ENCODE assay signal across 30 mouse cellular contexts in the genomic region with DNA sequence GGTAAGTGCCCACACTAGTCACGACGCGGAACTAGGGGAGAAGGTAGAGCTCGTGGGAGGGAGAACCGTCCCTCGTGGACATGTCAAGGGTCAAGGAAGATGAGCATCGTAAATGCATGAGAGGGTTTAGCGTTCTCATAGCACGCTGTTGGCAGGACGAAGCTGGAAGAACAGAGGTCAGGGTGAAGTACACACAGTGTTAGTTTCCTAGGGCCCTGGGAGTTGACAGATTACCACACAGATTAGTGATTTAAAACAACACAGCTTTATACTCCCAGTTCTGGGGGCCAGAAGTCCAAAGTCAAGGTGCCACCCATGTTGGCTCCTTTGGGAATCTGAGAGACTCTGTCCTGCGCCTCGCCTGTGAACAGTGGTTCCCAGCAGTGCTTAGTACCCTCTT. TPM values are rescaled to one million over a fixed set of nuclear protein-coding genes. Genes with fewer than 3 reads are reported as not detected.
A peak's percentile ranks its signal among the peaks of the same experiment; 100 is the strongest.
DNase-seq lines count a peak whose midpoint lies in the region; ATAC-seq and TF ChIP-seq lines count a peak whose summit lies in the region.
"Had no signal": no experiment of that assay in that cellular context is flagged by ENCODE, and none has a peak within 500 bp of the region (broad histone marks: within the 10 kb centered on the region; RNA-seq: fewer than 3 reads in every experiment).

No protein-coding gene starts in this region.

- H3K27ac ChIP-seq in kidney, adult 2 months (ENCODE audit: insufficient read depth, low read depth, low read length) = peak overlapping the region; percentile 43
- no peak overlapping the region for H3K27ac ChIP-seq in kidney, embryonic 14.5 days (ENCODE audit: low read depth, low read length)
- no peak overlapping the region for H3K27ac ChIP-seq in liver, embryonic 16.5 days (ENCODE audit: low read length)
- H3K27ac ChIP-seq in liver, embryonic 11.5 days (ENCODE audit: low read depth, low read length) = no peak overlapping the region
- H3K27ac ChIP-seq: embryonic facial prominence, embryonic 15.5 days; forebrain, embryonic 10.5 days; gastrocnemius, adult 2 months; hindbrain, embryonic 10.5 days had no signal

- no peak for TF ChIP-seq CTCF in kidney, adult 2 months (conservative IDR thresholded peaks at IDR 0.05; ENCODE audit: insufficient read depth, insufficient read length, low read depth, low read length)

- ATAC-seq in kidney, embryonic 14.5 days (ENCODE audit: low FRiP score, low TSS enrichment) = no peak
- ATAC-seq in liver, embryonic 16.5 days (ENCODE audit: low read depth) = peak; percentile 45; the same call in 1 of the 2 replicates
- ATAC-seq in liver, embryonic 11.5 days (replicated peaks; ENCODE audit: low FRiP score) = no peak
- ATAC-seq: forebrain, embryonic 14.5 days; Patski had no signal

- H3K4me3 ChIP-seq in kidney, adult 2 months (ENCODE audit: insufficient read depth, low read depth, low read length) = no peak overlapping the region
- H3K4me3 ChIP-seq in kidney, embryonic 14.5 days (ENCODE audit: low read length) = no peak overlapping the region
- no peak overlapping the region for H3K4me3 ChIP-seq in liver, embryonic 16.5 days (ENCODE audit: low read depth, low read length)
- H3K4me3 ChIP-seq in liver, embryonic 11.5 days (ENCODE audit: low read depth, low read length) = no peak overlapping the region
- H3K4me3 ChIP-seq: embryonic facial prominence, embryonic 15.5 days; erythroblast, embryonic 14.5 days; forebrain, embryonic 10.5 days; gastrocnemius, adult 2 months; heart, embryonic 12.5 days; hindbrain, embryonic 10.5 days had no signal

- H3K4me2 ChIP-seq in kidney, embryonic 14.5 days (replicated peaks; ENCODE audit: low read depth, low read length) = no peak overlapping the region
- H3K4me2 ChIP-seq in liver, embryonic 16.5 days (ENCODE audit: low read depth, low read length) = no peak overlapping the region
- H3K4me2 ChIP-seq in liver, embryonic 11.5 days = no peak overlapping the region
- H3K4me2 ChIP-seq: embryonic facial prominence, embryonic 15.5 days; heart, embryonic 12.5 days had no signal

- no peaks in the 10 kb centered on the region for H3K27me3 ChIP-seq in kidney, adult 2 months (replicated peaks; ENCODE audit: control insufficient read depth, insufficient read depth, low read length)
- H3K27me3 ChIP-seq in kidney, embryonic 14.5 days (ENCODE audit: control insufficient read depth, insufficient read depth, low read length) = no peaks in the 10 kb centered on the region
- H3K27me3 ChIP-seq in liver, embryonic 16.5 days (ENCODE audit: control insufficient read depth, insufficient read depth, low read depth, low read length) = no peaks in the 10 kb centered on the region
- H3K27me3 ChIP-seq in liver, embryonic 11.5 days (replicated peaks; ENCODE audit: control insufficient read depth, insufficient read depth, low read length) = no peaks in the 10 kb centered on the region
- H3K27me3 ChIP-seq: embryonic facial prominence, embryonic 15.5 days; heart, embryonic 12.5 days; Patski had no signal

- H3K9me3 ChIP-seq in kidney, embryonic 14.5 days (ENCODE audit: control insufficient read depth, low read length) = no peaks in the 10 kb centered on the region
- H3K9me3 ChIP-seq in liver, embryonic 16.5 days (replicated peaks; ENCODE audit: control insufficient read depth, low read length) = no peaks in the 10 kb centered on the region
- H3K9me3 ChIP-seq in liver, embryonic 11.5 days (ENCODE audit: control insufficient read depth, low read length) = no peaks in the 10 kb centered on the region
- H3K9me3 ChIP-seq: embryonic facial prominence, embryonic 15.5 days; forebrain, embryonic 10.5 days; heart, embryonic 12.5 days; hindbrain, embryonic 10.5 days had no signal

- peaks cover 3% of the 10 kb centered on the region; the same call in 1 of the 2 replicates for H3K36me3 ChIP-seq in kidney, adult 2 months (ENCODE audit: control insufficient read depth, insufficient read depth, low read length)
- H3K36me3 ChIP-seq in kidney, embryonic 14.5 days (ENCODE audit: control insufficient read depth, insufficient read depth, low read length) = no peaks in the 10 kb centered on the region
- no peaks in the 10 kb centered on the region for H3K36me3 ChIP-seq in liver, embryonic 16.5 days (ENCODE audit: control insufficient read depth, insufficient read depth)
- no peaks in the 10 kb centered on the region for H3K36me3 ChIP-seq in liver, embryonic 11.5 days (ENCODE audit: control insufficient read depth, insufficient read depth, low read length)

- H3K9ac ChIP-seq in kidney, embryonic 14.5 days (ENCODE audit: low read depth, low read length) = no peak overlapping the region
- H3K9ac ChIP-seq in liver, embryonic 16.5 days (ENCODE audit: low read depth, low read length) = no peak overlapping the region
- H3K9ac ChIP-seq in liver, embryonic 11.5 days (ENCODE audit: low read depth, low read length) = no peak overlapping the region
- H3K9ac ChIP-seq: embryonic facial prominence, embryonic 15.5 days; heart, embryonic 12.5 days had no signal

- no peak for TF ChIP-seq POLR2A in kidney, adult 2 months (IDR thresholded peaks at IDR 0.05; ENCODE audit: low read depth, low read length)

- peaks cover 21% of the 10 kb centered on the region; the same call in 1 of the 2 replicates for H3K4me1 ChIP-seq in kidney, adult 2 months (ENCODE audit: control insufficient read depth, insufficient read depth, low read length)
- H3K4me1 ChIP-seq in kidney, embryonic 14.5 days (ENCODE audit: control insufficient read depth, insufficient read depth, low read length) = no peaks in the 10 kb centered on the region
- no peaks in the 10 kb centered on the region; the same call in 1 of the 2 replicates for H3K4me1 ChIP-seq in liver, embryonic 16.5 days (ENCODE audit: control insufficient read depth, low read depth, low read length)
- no peaks in the 10 kb centered on the region for H3K4me1 ChIP-seq in liver, embryonic 11.5 days (replicated peaks; ENCODE audit: control insufficient read depth, insufficient read depth, low read length)
- H3K4me1 ChIP-seq: embryonic facial prominence, embryonic 15.5 days; forebrain, embryonic 10.5 days; hindbrain, embryonic 10.5 days had no signal

- 54% methylated on average over 12 of the region's 12 CpGs for WGBS in kidney, adult 2 months
- 72% methylated on average over 12 of the region's 12 CpGs for WGBS in kidney, embryonic 14.5 days
- WGBS in liver, embryonic 16.5 days (ENCODE audit: insufficient replicate concordance) = 56% methylated on average over 12 of the region's 12 CpGs
- 89% methylated on average over 12 of the region's 12 CpGs for WGBS in liver, embryonic 11.5 days

- DNase-seq in kidney, adult 2 months = peak; percentile 84
- DNase-seq in liver, embryonic 11.5 days (ENCODE audit: low spot score) = no peak
- DNase-seq in kidney, postnatal 25 days = peak; percentile 51 to 81
- DNase-seq in adrenal gland, postnatal 10 days = no peak
- no peak for DNase-seq in adrenal gland, adult 8-10 months
- DNase-seq: adrenal gland, adult 2 months; cerebellum, adult 11 months; cerebellum, adult 8-10 months; cerebellum, postnatal 14 days; embryo, embryonic 11 days; gastrocnemius, adult 2 months; gastrocnemius, postnatal 25 days had no signal

RNA-seq across cellular contexts. Expression of a gene that starts 21.7 kb away (rescaled TPM):
- 18.1 and 18.9 TPM in 2 replicates for polyA plus RNA-seq in kidney, adult 2 months (2012; rRNA removed)
- polyA plus RNA-seq in kidney, embryonic 14.5 days (2014; fragmentation: Nextera tagmentation; extraction: Ambion mirVana) = 2.6 and 6.1 TPM in 2 replicates
- polyA plus RNA-seq in liver, embryonic 16.5 days (2015; fragmentation: Nextera tagmentation; extraction: Ambion mirVana) = 7.8 and 10.2 TPM in 2 replicates
- 2.0 and 2.5 TPM in 2 replicates for polyA plus RNA-seq in liver, embryonic 11.5 days (2014; fragmentation: Nextera tagmentation; extraction: Ambion mirVana)
- 1 to 10 TPM; 1.4 to 4.3 TPM for total RNA-seq in adrenal gland, postnatal 10 days (2021)
- total RNA-seq in adrenal gland, adult 8-10 months (2022) = 1 to 10 TPM in 2 of 4 experiments, not detected in 2; 1.2 to 1.9 TPM
- total RNA-seq: CH12.LX; common myeloid progenitor, adult 5-6 weeks; gastrocnemius, adult 2 months; gastrocnemius, postnatal 25 days; granulocyte monocyte progenitor cell, adult 5-6 weeks; heart, adult 8-10 months; heart, postnatal 25 days had no signal
- polyA plus RNA-seq: adrenal gland, adult 2 months; brain, embryonic 14.5 days; embryonic facial prominence, embryonic 11.5 days; erythroblast, embryonic 14.5 days; forebrain, embryonic 10.5 days; forebrain, embryonic 14.5 days; heart, embryonic 12.5 days; heart, embryonic 16.5 days; hindbrain, embryonic 10.5 days had no signal

RNA-seq across cellular contexts. Expression of a gene that starts 33.8 kb away (rescaled TPM):
- not detected in 2 replicates for polyA plus RNA-seq in kidney, adult 2 months (2012; rRNA removed)
- polyA plus RNA-seq in kidney, embryonic 14.5 days (2014; fragmentation: Nextera tagmentation; extraction: Ambion mirVana) = not detected in 2 replicates
- not detected in 2 replicates for polyA plus RNA-seq in liver, embryonic 16.5 days (2015; fragmentation: Nextera tagmentation; extraction: Ambion mirVana)
- polyA plus RNA-seq in liver, embryonic 11.5 days (2014; fragmentation: Nextera tagmentation; extraction: Ambion mirVana) = not detected in 2 replicates
- total RNA-seq in adrenal gland, postnatal 10 days (2021) = not detected
- total RNA-seq in adrenal gland, adult 8-10 months (2022) = not detected
- total RNA-seq: adrenal gland, adult 2 months; adrenal gland, postnatal 4 days; CH12.LX; common myeloid progenitor, adult 5-6 weeks; gastrocnemius, adult 2 months; gastrocnemius, postnatal 25 days; granulocyte monocyte progenitor cell, adult 5-6 weeks; heart, adult 8-10 months; heart, postnatal 25 days had no signal
- polyA plus RNA-seq: adrenal gland, adult 2 months; brain, embryonic 14.5 days; embryonic facial prominence, embryonic 11.5 days; erythroblast, embryonic 14.5 days; forebrain, embryonic 10.5 days; forebrain, embryonic 14.5 days; heart, embryonic 12.5 days; heart, embryonic 16.5 days; hindbrain, embryonic 10.5 days; Patski had no signal

Comparison
In these comparisons a context has a peak if more than half of its experiments do, and no peak if none do; other contexts are left out.
1. DNase-seq: peak in kidney, adult 2 months (single experiment) and kidney, postnatal 25 days (2 of 2); none in liver, embryonic 11.5 days (single experiment), adrenal gland, postnatal 10 days (single experiment) and adrenal gland, adult 8-10 months (single experiment).